Mouse (Mus musculus) right cerebral cortex, postnatal 4 days (tissue): ENCODE results near the gene Ripor3.

ENCODE experiments used
- DNase-seq: peaks from one replicate; pipeline ENCODE4 v3.0.0-alpha.2; 2022

Gene Ripor3

GRCm38 (mm10) chr2:168026467-168026866, 16.0 kb upstream of the Ripor3 start:
- DNase-seq = no peak

GRCm38 (mm10) chr2:168025882-168026281, 15.5 kb upstream of the Ripor3 start:
- no peak for DNase-seq

DNA sequence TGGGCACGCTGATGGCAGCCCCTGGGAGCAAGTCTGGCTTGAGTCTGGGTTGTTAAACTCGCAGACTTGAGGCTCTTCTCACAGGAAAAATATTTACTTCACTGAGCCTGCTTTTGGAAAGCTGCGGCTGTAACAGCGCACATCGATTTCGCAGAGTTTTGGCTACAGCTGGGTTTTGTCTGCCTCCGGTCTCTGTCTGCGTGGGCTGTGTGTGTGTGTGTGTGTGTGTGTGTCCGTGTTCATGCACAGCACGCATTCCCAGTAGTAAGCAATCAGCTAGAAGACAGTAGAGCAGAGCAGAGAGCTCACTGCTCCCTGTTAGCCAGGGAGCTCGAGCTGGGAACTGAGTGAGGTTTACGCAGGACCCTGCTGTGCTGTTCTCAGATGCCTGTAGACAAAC, 14.8 kb upstream of the Ripor3 start:
- DNase-seq = peak; percentile 41

- no peak for DNase-seq
Observed at GRCm38 (mm10) chr2:168023763-168024402, 13.5 kb upstream of the Ripor3 start.

DNA sequence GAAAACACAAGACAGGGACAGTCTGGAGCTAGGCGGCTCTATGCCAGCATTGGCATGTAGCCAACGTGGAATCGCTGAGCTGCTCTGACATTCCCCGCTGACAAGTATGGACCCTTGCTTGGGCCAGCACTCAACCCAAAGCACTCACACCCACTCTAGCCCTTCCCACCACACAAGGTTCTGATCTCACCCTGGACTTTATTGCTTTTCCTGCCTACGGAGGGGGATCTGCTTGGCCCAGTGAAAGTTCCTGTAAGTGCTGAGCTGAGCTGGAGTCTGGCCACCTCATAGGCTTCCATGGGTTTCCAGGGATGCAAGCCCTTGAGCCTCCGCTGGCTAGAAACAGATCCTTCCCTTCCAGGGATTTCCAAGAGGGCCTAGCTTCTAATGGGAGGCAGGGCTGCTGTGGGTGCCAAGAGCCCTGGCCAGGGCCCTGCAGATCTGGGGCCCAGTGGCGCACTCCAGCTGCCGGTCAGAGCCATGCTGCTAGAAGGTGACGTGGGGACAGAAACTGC, 8.8 kb upstream of the Ripor3 start:
- peak; percentile 63 for DNase-seq

- peak; percentile 87 for DNase-seq
Observed at GRCm38 (mm10) chr2:168016951-168017391, 6.6 kb upstream of the Ripor3 start.

GRCm38 (mm10) chr2:168010893-168011292, 475 bp upstream of the Ripor3 start:
- no peak for DNase-seq

DNA sequence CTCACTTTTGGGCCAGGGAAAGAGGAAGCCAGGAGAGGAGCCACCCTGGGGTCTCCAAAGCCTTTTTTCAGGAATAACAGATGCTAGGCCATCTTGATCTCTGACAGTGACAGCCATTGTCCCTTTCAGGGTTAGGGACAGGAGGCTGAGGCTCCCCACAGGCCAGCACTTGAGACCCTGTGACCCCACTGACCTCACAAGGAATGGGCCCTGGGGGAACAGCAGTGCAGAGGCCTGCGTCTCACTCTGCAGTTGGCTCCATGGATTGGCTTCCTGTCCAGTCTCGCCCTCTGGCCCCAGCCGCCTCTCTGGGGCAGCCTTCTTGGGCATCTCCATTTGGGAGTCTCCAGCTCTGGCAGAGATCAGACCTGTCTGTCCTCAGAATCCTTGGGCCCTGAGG, 2.3 kb downstream of the Ripor3 start:
- DNase-seq = no peak

DNA sequence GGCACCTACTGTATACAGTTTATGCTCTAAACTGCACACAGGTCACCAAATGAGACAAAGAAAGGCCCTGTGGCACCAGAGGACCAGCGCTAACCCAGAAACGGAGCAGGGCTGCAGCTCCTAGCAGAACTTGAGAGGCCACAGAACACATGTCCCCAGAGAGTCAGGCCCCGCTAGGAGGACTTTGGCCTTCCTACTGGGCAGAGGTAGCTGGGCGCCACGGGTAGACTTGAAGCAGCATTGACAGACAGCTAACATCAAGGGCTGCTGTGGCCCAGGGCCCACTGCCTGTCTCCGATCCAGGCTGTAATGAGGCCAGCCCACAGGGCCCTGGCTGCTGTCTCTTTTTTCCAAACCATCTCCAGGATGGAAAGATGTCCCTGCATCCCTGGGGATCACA, 3.9 kb downstream of the Ripor3 start:
- no peak for DNase-seq

DNA sequence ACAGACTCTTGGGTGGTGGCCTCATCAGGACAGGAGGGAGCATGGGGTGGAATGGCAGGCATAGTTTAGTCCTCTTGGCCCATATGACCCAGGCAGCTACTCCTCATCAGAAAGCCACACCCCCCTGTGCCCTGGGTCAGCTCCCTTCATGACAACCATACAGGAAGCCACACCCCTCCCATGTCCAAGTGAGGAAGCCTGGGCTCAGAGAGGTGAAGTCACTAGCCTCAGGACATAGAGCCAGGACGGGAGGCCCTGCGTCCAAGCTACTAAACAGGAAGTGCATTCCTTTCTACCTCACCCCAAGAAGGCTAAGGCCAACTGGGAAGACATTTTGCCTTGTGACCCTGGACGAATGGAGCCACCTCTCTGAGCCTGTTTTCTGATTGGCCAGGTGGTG, 4.8 kb downstream of the Ripor3 start:
- no peak for DNase-seq

- DNase-seq = no peak
Observed at GRCm38 (mm10) chr2:168005005-168005404, 5.4 kb downstream of the Ripor3 start.

DNA sequence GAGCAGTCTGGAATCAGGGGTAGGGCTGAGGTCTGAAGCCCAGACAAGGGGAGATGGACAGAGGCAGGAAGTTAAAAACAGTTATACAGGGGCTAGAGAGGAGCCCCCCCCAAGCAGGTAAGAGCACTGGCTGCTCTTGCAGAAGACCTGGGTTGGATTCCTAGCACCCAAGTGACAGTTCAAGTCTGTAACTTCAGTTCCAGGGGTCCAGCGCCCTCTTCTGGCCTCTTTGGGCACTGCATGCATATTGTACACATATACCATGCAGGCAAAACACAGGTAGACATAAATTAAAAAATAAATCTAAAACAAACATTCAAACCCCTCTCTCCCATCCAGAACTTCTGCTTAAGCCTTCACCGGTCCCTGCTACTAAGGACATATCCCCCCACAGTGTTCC, 6.0 kb downstream of the Ripor3 start:
- no peak for DNase-seq

- no peak for DNase-seq
Observed at GRCm38 (mm10) chr2:168003431-168003830, 7.0 kb downstream of the Ripor3 start.

- DNase-seq = no peak
Observed at GRCm38 (mm10) chr2:168002884-168003283, 7.5 kb downstream of the Ripor3 start.

- no peak for DNase-seq
Observed at GRCm38 (mm10) chr2:168002188-168002587, 8.2 kb downstream of the Ripor3 start.

- no peak for DNase-seq
Observed at GRCm38 (mm10) chr2:167999145-167999743, 11.2 kb downstream of the Ripor3 start.

- no peak for DNase-seq
Observed at GRCm38 (mm10) chr2:167997562-167997961, 12.9 kb downstream of the Ripor3 start.

GRCm38 (mm10) chr2:167996672-167997215, 13.7 kb downstream of the Ripor3 start:
- no peak for DNase-seq

DNA sequence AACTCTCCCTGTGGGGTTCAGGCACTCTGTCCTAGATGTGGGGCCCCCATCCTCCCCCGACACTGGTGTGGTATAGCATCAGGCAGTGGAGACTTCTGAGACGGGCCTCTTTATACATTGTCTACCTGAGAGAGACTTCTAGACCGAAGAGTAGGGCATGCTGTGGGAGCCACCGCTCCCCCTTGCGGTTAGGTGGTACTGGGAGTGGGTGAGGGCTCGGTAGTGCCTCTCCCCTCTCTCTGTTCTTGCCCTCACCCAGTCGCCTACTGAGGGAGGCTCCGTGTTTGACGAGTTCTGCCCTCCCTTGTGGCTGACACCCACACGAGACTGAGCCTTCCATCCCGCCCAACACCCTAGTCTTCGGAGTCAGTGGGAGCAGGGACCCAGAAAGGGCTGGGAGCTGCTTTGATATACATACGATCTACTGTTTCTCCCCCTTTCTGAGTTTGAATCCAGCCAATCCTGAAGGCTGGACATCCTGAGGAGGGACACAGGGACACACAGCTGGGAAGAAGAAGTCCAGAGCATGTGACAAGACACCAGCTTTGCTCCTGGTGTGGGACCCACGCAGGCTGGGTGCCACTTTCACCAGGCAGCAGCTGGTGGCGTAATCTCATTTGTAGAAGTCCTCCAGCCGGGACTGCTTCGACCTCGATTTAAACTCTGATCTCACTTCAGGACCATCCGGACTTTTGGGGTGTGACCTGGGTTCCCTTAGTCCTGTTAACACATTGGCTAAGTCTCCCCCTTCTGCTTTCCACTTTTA, 14.4 kb downstream of the Ripor3 start:
- no peak for DNase-seq

GRCm38 (mm10) chr2:167993260-167993659, 17.2 kb downstream of the Ripor3 start:
- DNase-seq = no peak

- peak; percentile 30 for DNase-seq
Observed at GRCm38 (mm10) chr2:167989310-167989709, 21.1 kb downstream of the Ripor3 start.

DNA sequence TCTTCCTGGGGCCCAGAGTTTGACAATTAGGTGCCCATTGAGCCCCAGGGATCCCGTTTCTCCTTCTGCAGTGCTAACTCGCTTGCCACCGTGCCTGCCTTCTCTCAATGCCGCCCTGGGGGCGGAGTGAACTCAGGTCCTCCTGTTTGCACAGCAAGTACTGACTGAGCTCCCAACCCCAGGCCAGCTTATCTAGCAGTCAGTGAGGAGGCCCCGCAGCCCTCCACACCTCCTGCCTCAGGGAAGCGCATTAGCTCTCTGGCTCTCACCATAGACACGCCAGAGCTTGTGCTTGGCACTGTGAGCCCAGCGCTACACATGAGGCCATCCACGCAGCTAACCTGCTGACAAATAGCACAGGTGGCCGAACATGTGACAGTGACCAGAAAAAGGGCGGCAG, 22.8 kb downstream of the Ripor3 start:
- DNase-seq = no peak

DNA sequence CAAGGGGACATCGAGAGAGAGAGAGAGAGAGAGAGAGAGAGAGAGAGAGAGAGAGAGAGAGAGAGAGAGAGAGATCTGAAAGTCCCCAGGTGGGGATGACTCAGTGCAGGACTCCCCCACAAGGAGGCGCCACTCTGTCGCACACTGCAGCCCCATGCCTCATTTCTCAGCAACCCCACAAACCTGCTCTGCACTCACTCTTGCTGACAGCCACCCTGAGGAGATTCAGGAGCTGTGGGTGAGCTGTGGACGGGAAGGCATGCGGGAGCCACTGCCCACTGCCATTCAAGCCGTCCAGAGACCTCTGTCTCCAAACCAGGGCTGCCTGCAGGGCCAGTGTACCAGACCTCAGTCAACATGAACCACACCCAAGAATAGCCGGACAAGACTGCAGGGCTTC, 23.7 kb downstream of the Ripor3 start:
- peak; percentile 55 for DNase-seq

- DNase-seq = no peak
Observed at GRCm38 (mm10) chr2:167984946-167985345, 25.5 kb downstream of the Ripor3 start.
